Mouse (Mus musculus) cerebellum, adult 2 months (tissue): ENCODE data around the gene Gpr161.

Experiments used
- CTCF ChIP-seq: fragments of 200-500 bp; IDR thresholded peaks from 2 replicates; pipeline ENCODE4 v1.5.1; 2011; ENCODE audit warnings: low read depth, mild to moderate bottlenecking, control low read depth, low read length, moderate library complexity, borderline replicate concordance; ENCODE audit not compliant: insufficient read depth
- POLR2A ChIP-seq: fragments of 200-500 bp; IDR thresholded peaks from 2 replicates; pipeline ENCODE4 v1.6.1; 2011; ENCODE audit warnings: low read length, control low read depth, borderline replicate concordance; ENCODE audit not compliant: insufficient read depth

- TF ChIP-seq POLR2A (no peak), CTCF (no peak)
Measured at GRCm38 (mm10) chr1:165303209-165303608, 7.6 kb downstream of the Gpr161 start.
